Mouse (Mus musculus) intestine, embryonic 14.5 days (tissue): ENCODE data around the gene Ush2a. TPM values are rescaled to one million over a fixed set of nuclear protein-coding genes. Genes with fewer than 3 reads are reported as not detected.

ENCODE experiments used
- ATAC-seq: fragments of 200-750 bp; cut with Nextera tagmentation; replicated peaks from 2 replicates; pipeline ENCODE4 v1.8.0; 2017; ENCODE audit warnings: low read depth, moderate number of reproducible peaks, moderate TSS enrichment, moderate library complexity; ENCODE audit not compliant: low FRiP score, low TSS enrichment
- DNase-seq: peaks from one replicate; pipeline ENCODE4 v3.0.0-alpha.2; 2018; ENCODE audit warnings: low spot score
- H3K27ac ChIP-seq: fragments of 300-500 bp; sonication (generic); 2 replicates; pipeline ENCODE4 v1.5.1; 2014; ENCODE audit warnings: low read depth, mild to moderate bottlenecking, control low read depth
- H3K27me3 ChIP-seq: fragments of 300-500 bp; sonication (generic); replicated peaks from 2 replicates; pipeline ENCODE4 v1.6.1; 2014; ENCODE audit warnings: low read length, control low read depth; ENCODE audit not compliant: control insufficient read depth, insufficient read depth
- H3K36me3 ChIP-seq: fragments of 300-500 bp; sonication (generic); 2 replicates; pipeline ENCODE4 v1.6.1; 2014; ENCODE audit warnings: low read length, control low read depth; ENCODE audit not compliant: control insufficient read depth, insufficient read depth
- H3K4me1 ChIP-seq: fragments of 300-500 bp; sonication (generic); replicated peaks from 2 replicates; pipeline ENCODE4 v1.6.1; 2014; ENCODE audit warnings: low read length, control low read depth, mixed read lengths; ENCODE audit not compliant: control insufficient read depth, insufficient read depth
- H3K4me2 ChIP-seq: fragments of 300-500 bp; sonication (generic); 2 replicates; pipeline ENCODE4 v1.6.1; 2014; ENCODE audit warnings: low read length
- H3K4me3 ChIP-seq: fragments of 300-500 bp; sonication (generic); 2 replicates; pipeline ENCODE4 v1.5.1; 2014; ENCODE audit warnings: low read depth, low read length, control low read depth, mixed read lengths
- H3K9ac ChIP-seq: fragments of 300-500 bp; sonication (generic); 2 replicates; pipeline ENCODE4 v1.6.1; 2014; ENCODE audit warnings: mild to moderate bottlenecking, low read length
- H3K9me3 ChIP-seq: fragments of 300-500 bp; sonication (generic); 2 replicates; pipeline ENCODE4 v1.6.1; 2016; ENCODE audit warnings: low read length, control low read depth; ENCODE audit not compliant: control insufficient read depth
- WGBS: fragments of 180-500 bp; shearing (Covaris S2); extraction: QIAGEN DNeasy Blood & Tissue Kit; methylation state at CpG from one replicate; pipeline ENCODE4 v1.1.7; 2014; 5-methylcytosine and 5-hydroxymethylcytosine counted together
- polyA plus RNA-seq: library from polyadenylated mRNA; unstranded; fragments of >200 nt; fragmentation: Nextera tagmentation; extraction: Ambion mirVana; gene quantifications from 2 replicates; pipeline ENCODE4 v1.2.1, GENCODE M21; 2014

Ush2a gene
- polyA plus RNA-seq, 1 experiment from 2014 or later = 0.04 TPM

GRCm38 (mm10) chr1:188847242-188847641 is 585.4 kb downstream of the Ush2a start:
- H3K9me3 ChIP-seq = no peaks in the 10 kb centered on the region
- H3K36me3 ChIP-seq = no peaks in the 10 kb centered on the region
- H3K27ac ChIP-seq = no peak overlapping the region
- H3K27me3 ChIP-seq = no peaks in the 10 kb centered on the region
- DNase-seq (no peak), ATAC-seq (no peak)
- WGBS = 91% methylated on average over 6 of the region's 6 CpGs
- no peak overlapping the region for H3K4me3 ChIP-seq
- no peak overlapping the region for H3K4me2 ChIP-seq
- no peak overlapping the region for H3K9ac ChIP-seq
- H3K4me1 ChIP-seq = no peaks in the 10 kb centered on the region

GRCm38 (mm10) chr1:188852776-188853175 is 591.0 kb downstream of the Ush2a start:
- Histone ChIP-seq H3K4me1 (no peaks in the 10 kb centered on the region), H3K36me3 (no peaks in the 10 kb centered on the region), H3K4me2 (no peak overlapping the region), H3K4me3 (no peak overlapping the region), H3K27ac (no peak overlapping the region), H3K9me3 (no peaks in the 10 kb centered on the region), H3K27me3 (no peaks in the 10 kb centered on the region), H3K9ac (no peak overlapping the region)
- no peak for DNase-seq
- no peak for ATAC-seq
- WGBS = 60% methylated on average over 5 of the region's 5 CpGs

GRCm38 (mm10) chr1:188854240-188854639 is 592.4 kb downstream of the Ush2a start:
- ATAC-seq = no peak
- H3K27ac ChIP-seq = no peak overlapping the region
- no peaks in the 10 kb centered on the region for H3K36me3 ChIP-seq
- DNase-seq = no peak
- no peaks in the 10 kb centered on the region for H3K9me3 ChIP-seq
- no peak overlapping the region for H3K9ac ChIP-seq
- no peaks in the 10 kb centered on the region for H3K4me1 ChIP-seq
- no peak overlapping the region for H3K4me3 ChIP-seq
- no peak overlapping the region for H3K4me2 ChIP-seq
- no peaks in the 10 kb centered on the region for H3K27me3 ChIP-seq

- ATAC-seq = no peak
- H3K27me3 ChIP-seq = no peaks in the 10 kb centered on the region
- WGBS = 99% methylated on average over 2 of the region's 2 CpGs
These were observed 593.2 kb downstream of the Ush2a start for GRCm38 (mm10) chr1:188855034-188855433.

GRCm38 (mm10) chr1:188859718-188860117 is 597.9 kb downstream of the Ush2a start:
- H3K4me3 ChIP-seq = no peak overlapping the region
- no peaks in the 10 kb centered on the region for H3K36me3 ChIP-seq
- no peak overlapping the region for H3K9ac ChIP-seq
- WGBS = 65% methylated on average over 5 of the region's 5 CpGs
- no peak overlapping the region for H3K4me2 ChIP-seq
- ATAC-seq (no peak), DNase-seq (no peak)
- H3K9me3 ChIP-seq = no peaks in the 10 kb centered on the region
- H3K27me3 ChIP-seq = no peaks in the 10 kb centered on the region
- H3K27ac ChIP-seq = no peak overlapping the region
- H3K4me1 ChIP-seq = no peaks in the 10 kb centered on the region

More at GRCm38 (mm10) chr1:188855034-188855433, 593.2 kb downstream of the Ush2a start:
- no peaks in the 10 kb centered on the region for H3K36me3 ChIP-seq
- no peak overlapping the region for H3K27ac ChIP-seq
- no peaks in the 10 kb centered on the region for H3K9me3 ChIP-seq
- no peaks in the 10 kb centered on the region for H3K4me1 ChIP-seq
- H3K4me2 ChIP-seq = no peak overlapping the region
- H3K4me3 ChIP-seq = no peak overlapping the region
- no peak for DNase-seq
- H3K9ac ChIP-seq = no peak overlapping the region

- no peak overlapping the region for H3K9ac ChIP-seq
- ATAC-seq (no peak), DNase-seq (no peak)
- WGBS = 34% methylated on average over 5 of the region's 5 CpGs
- 0 out of 2 replicates have a peak, but pooled peaks cover 4% of the 10 kb centered on the region for H3K4me1 ChIP-seq
- no peaks in the 10 kb centered on the region for H3K27me3 ChIP-seq
- peak overlapping the region; percentile 15; the same call in 1 of the 2 replicates for H3K4me2 ChIP-seq
- no peaks in the 10 kb centered on the region for H3K9me3 ChIP-seq
- H3K36me3 ChIP-seq = no peaks in the 10 kb centered on the region
- H3K27ac ChIP-seq = no peak overlapping the region
- H3K4me3 ChIP-seq = no peak overlapping the region
These were observed 604.1 kb downstream of the Ush2a start for GRCm38 (mm10) chr1:188865881-188866280.

- Histone ChIP-seq H3K36me3 (no peaks in the 10 kb centered on the region), H3K27me3 (no peaks in the 10 kb centered on the region), H3K4me1 (0 out of 2 replicates have a peak, but pooled peaks cover 4% of the 10 kb centered on the region), H3K9me3 (no peaks in the 10 kb centered on the region), H3K4me3 (no peak overlapping the region), H3K4me2 (peak overlapping the region; percentile 15; the same call in 1 of the 2 replicates), H3K9ac (no peak overlapping the region), H3K27ac (no peak overlapping the region)
- ATAC-seq = no peak
- no peak for DNase-seq
- WGBS = 49% methylated on average over 11 of the region's 11 CpGs
These were observed 604.7 kb downstream of the Ush2a start for GRCm38 (mm10) chr1:188866515-188866914.

GRCm38 (mm10) chr1:188878531-188879055 is 616.8 kb downstream of the Ush2a start:
- DNase-seq (no peak), ATAC-seq (no peak)
- Histone ChIP-seq H3K4me3 (no peak overlapping the region), H3K4me1 (no peaks in the 10 kb centered on the region), H3K4me2 (no peak overlapping the region), H3K27ac (no peak overlapping the region), H3K9me3 (no peaks in the 10 kb centered on the region), H3K9ac (no peak overlapping the region), H3K27me3 (no peaks in the 10 kb centered on the region), H3K36me3 (no peaks in the 10 kb centered on the region)
- WGBS = 92% methylated on average over 4 of the region's 4 CpGs

GRCm38 (mm10) chr1:188896906-188897551 is 635.2 kb downstream of the Ush2a start:
- no peak overlapping the region for H3K4me3 ChIP-seq
- H3K27ac ChIP-seq = no peak overlapping the region
- H3K4me2 ChIP-seq = no peak overlapping the region
- no peaks in the 10 kb centered on the region for H3K27me3 ChIP-seq
- DNase-seq (no peak), ATAC-seq (no peak)
- H3K9me3 ChIP-seq = no peaks in the 10 kb centered on the region
- no peak overlapping the region for H3K9ac ChIP-seq
- 37% methylated on average over 4 of the region's 4 CpGs for WGBS
- no peaks in the 10 kb centered on the region for H3K36me3 ChIP-seq
- H3K4me1 ChIP-seq = no peaks in the 10 kb centered on the region; the same call in 1 of the 2 replicates
